Mouse (Mus musculus) embryonic facial prominence, embryonic 10.5 days (tissue): ENCODE data around the gene Dnajc6. TPM values are rescaled to one million over a fixed set of nuclear protein-coding genes. Genes with fewer than 3 reads are reported as not detected.

Source experiments
- DNase-seq: peaks from one replicate; pipeline ENCODE4 v3.0.0-alpha.2; 2017; ENCODE audit warnings: low spot score
- H3K27ac ChIP-seq: fragments of 300-500 bp; sonication (generic); replicated peaks from 2 replicates; pipeline ENCODE4 v1.5.1; 2016; ENCODE audit warnings: mild to moderate bottlenecking
- H3K27me3 ChIP-seq: fragments of 300-500 bp; sonication (generic); replicated peaks from 2 replicates; pipeline ENCODE4 v1.6.1; 2016; ENCODE audit warnings: low read depth, mild to moderate bottlenecking; ENCODE audit not compliant: poor library complexity, severe bottlenecking
- H3K36me3 ChIP-seq: fragments of 300-500 bp; sonication (generic); replicated peaks from 2 replicates; pipeline ENCODE4 v1.6.1; 2016; ENCODE audit warnings: mild to moderate bottlenecking, moderate library complexity
- H3K4me1 ChIP-seq: fragments of 300-500 bp; sonication (generic); 2 replicates; pipeline ENCODE4 v1.6.1; 2016
- H3K4me3 ChIP-seq: fragments of 300-500 bp; sonication (generic); 2 replicates; pipeline ENCODE4 v1.5.1; 2016; ENCODE audit warnings: mild to moderate bottlenecking, moderate library complexity
- H3K9me3 ChIP-seq: fragments of 300-500 bp; sonication (generic); 2 replicates; pipeline ENCODE4 v1.6.1; 2016; ENCODE audit warnings: mild to moderate bottlenecking
- WGBS: fragments of 180-500 bp; shearing (Covaris S2); methylation state at CpG from one replicate; pipeline ENCODE4 v1.1.7; 2016; 5-methylcytosine and 5-hydroxymethylcytosine counted together
- polyA plus RNA-seq: library from polyadenylated mRNA; unstranded; fragments of >200 nt; fragmentation: Nextera tagmentation; extraction: Ambion mirVana; gene quantifications from 2 replicates; pipeline ENCODE4 v1.2.1, GENCODE M21; 2016

Gene Dnajc6
- polyA plus RNA-seq, 1 experiment from 2014 or later, result 1.5 TPM

GRCm38 (mm10) chr4:101625278-101625677, 128.8 kb downstream of the Dnajc6 start:
- Histone ChIP-seq H3K4me1 (no peaks in the 10 kb centered on the region), H3K9me3 (no peaks in the 10 kb centered on the region), H3K27ac (no peak overlapping the region), H3K36me3 (no peaks in the 10 kb centered on the region), H3K27me3 (no peaks in the 10 kb centered on the region), H3K4me3 (no peak overlapping the region)
- 87% methylated on average over 5 of the region's 5 CpGs for WGBS
- DNase-seq, result no peak

- 80% methylated on average over 2 of the region's 2 CpGs for WGBS
- no peaks in the 10 kb centered on the region for H3K36me3 ChIP-seq
- H3K9me3 ChIP-seq, result no peaks in the 10 kb centered on the region
- no peak overlapping the region for H3K4me3 ChIP-seq
- DNase-seq, result no peak
- no peak overlapping the region for H3K27ac ChIP-seq
- H3K4me1 ChIP-seq, result no peaks in the 10 kb centered on the region
- H3K27me3 ChIP-seq, result no peaks in the 10 kb centered on the region
Measured at GRCm38 (mm10) chr4:101635596-101635995, 139.1 kb downstream of the Dnajc6 start.

- Histone ChIP-seq H3K4me3 (no peak overlapping the region), H3K4me1 (no peaks in the 10 kb centered on the region), H3K36me3 (no peaks in the 10 kb centered on the region), H3K27ac (no peak overlapping the region), H3K9me3 (no peaks in the 10 kb centered on the region), H3K27me3 (no peaks in the 10 kb centered on the region)
- WGBS, result 92% methylated on average over 1 of the region's 1 CpGs
- no peak for DNase-seq
Measured at GRCm38 (mm10) chr4:101637472-101637871, 141.0 kb downstream of the Dnajc6 start.

GRCm38 (mm10) chr4:101640631-101641030, 144.2 kb downstream of the Dnajc6 start:
- no peak overlapping the region for H3K27ac ChIP-seq
- WGBS, result 76% methylated on average over 5 of the region's 5 CpGs
- no peak for DNase-seq
- no peaks in the 10 kb centered on the region for H3K36me3 ChIP-seq
- H3K27me3 ChIP-seq, result no peaks in the 10 kb centered on the region
- H3K9me3 ChIP-seq, result no peaks in the 10 kb centered on the region
- no peaks in the 10 kb centered on the region for H3K4me1 ChIP-seq
- no peak overlapping the region for H3K4me3 ChIP-seq

- Histone ChIP-seq H3K27me3 (no peaks in the 10 kb centered on the region), H3K36me3 (no peaks in the 10 kb centered on the region), H3K27ac (no peak overlapping the region), H3K4me3 (no peak overlapping the region), H3K9me3 (no peaks in the 10 kb centered on the region), H3K4me1 (peaks cover 5% of the 10 kb centered on the region)
- DNase-seq, result no peak
- 83% methylated on average over 6 of the region's 6 CpGs for WGBS
Measured at GRCm38 (mm10) chr4:101642708-101643107, 146.3 kb downstream of the Dnajc6 start.

- H3K27ac ChIP-seq, result no peak overlapping the region
- DNase-seq, result no peak
- no peak overlapping the region for H3K4me3 ChIP-seq
- no peaks in the 10 kb centered on the region for H3K36me3 ChIP-seq
- peaks cover 5% of the 10 kb centered on the region for H3K4me1 ChIP-seq
- no peaks in the 10 kb centered on the region for H3K9me3 ChIP-seq
- no peaks in the 10 kb centered on the region for H3K27me3 ChIP-seq
- 85% methylated on average over 4 of the region's 4 CpGs for WGBS
Measured at GRCm38 (mm10) chr4:101643216-101643615, 146.8 kb downstream of the Dnajc6 start.

GRCm38 (mm10) chr4:101646857-101647195, 150.4 kb downstream of the Dnajc6 start:
- H3K4me3 ChIP-seq, result peak overlapping the region; percentile 89
- H3K27ac ChIP-seq, result peak overlapping the region; percentile 98
- peaks cover 23% of the 10 kb centered on the region for H3K4me1 ChIP-seq
- under 1% methylated on average over 8 of the region's 8 CpGs for WGBS
- DNase-seq, result no peak
- no peaks in the 10 kb centered on the region for H3K9me3 ChIP-seq
- no peaks in the 10 kb centered on the region for H3K36me3 ChIP-seq
- no peaks in the 10 kb centered on the region for H3K27me3 ChIP-seq

- peak; percentile 99 for DNase-seq
- no peaks in the 10 kb centered on the region for H3K9me3 ChIP-seq
- no peaks in the 10 kb centered on the region for H3K27me3 ChIP-seq
- H3K36me3 ChIP-seq, result no peaks in the 10 kb centered on the region
- peaks cover 23% of the 10 kb centered on the region for H3K4me1 ChIP-seq
- WGBS, result under 1% methylated on average over 39 of the region's 39 CpGs
- peak within 1 kb of the TSS; percentile 89 for H3K4me3 ChIP-seq
- peak within 1 kb of the TSS; percentile 98 for H3K27ac ChIP-seq
Measured at GRCm38 (mm10) chr4:101647196-101647905, 150.9 kb downstream of the Dnajc6 start, which contains the start of gene Leprot. Gene Leprot (plus strand): TSS chr4:101647718.

GRCm38 (mm10) chr4:101647976-101648642, 151.7 kb downstream of the Dnajc6 start:
- peaks cover 27% of the 10 kb centered on the region for H3K4me1 ChIP-seq
- H3K27me3 ChIP-seq, result no peaks in the 10 kb centered on the region
- 0 out of 2 replicates have a peak, but pooled peaks cover 3% of the 10 kb centered on the region for H3K36me3 ChIP-seq
- no peaks in the 10 kb centered on the region for H3K9me3 ChIP-seq
- no peak for DNase-seq
- WGBS, result under 1% methylated on average over 20 of the region's 20 CpGs
- H3K27ac ChIP-seq, result peak overlapping the region; percentile 98
- H3K4me3 ChIP-seq, result peak overlapping the region; percentile 89

- H3K4me1 ChIP-seq, result peaks cover 33% of the 10 kb centered on the region
- no peak for DNase-seq
- 0 out of 2 replicates have a peak, but pooled peaks cover 3% of the 10 kb centered on the region for H3K36me3 ChIP-seq
- no peaks in the 10 kb centered on the region for H3K27me3 ChIP-seq
- peak overlapping the region; percentile 98 for H3K27ac ChIP-seq
- WGBS, result 87% methylated on average over 1 of the region's 1 CpGs
- H3K9me3 ChIP-seq, result no peaks in the 10 kb centered on the region
- H3K4me3 ChIP-seq, result peak overlapping the region; percentile 89
Measured at GRCm38 (mm10) chr4:101648745-101649144, 152.3 kb downstream of the Dnajc6 start.

- no peak for DNase-seq
- WGBS, result 90% methylated on average over 2 of the region's 2 CpGs
- no peak overlapping the region for H3K27ac ChIP-seq
- no peaks in the 10 kb centered on the region for H3K9me3 ChIP-seq
- no peaks in the 10 kb centered on the region for H3K27me3 ChIP-seq
- peaks cover 50% of the 10 kb centered on the region for H3K4me1 ChIP-seq
- H3K4me3 ChIP-seq, result no peak overlapping the region
- H3K36me3 ChIP-seq, result 0 out of 2 replicates have a peak, but pooled peaks cover 8% of the 10 kb centered on the region
Measured at GRCm38 (mm10) chr4:101650961-101651360, 154.5 kb downstream of the Dnajc6 start.

- H3K27me3 ChIP-seq, result no peaks in the 10 kb centered on the region
- no peak overlapping the region for H3K4me3 ChIP-seq
- 0 out of 2 replicates have a peak overlapping the region, but pooled peaks have one; percentile 11 for H3K27ac ChIP-seq
- peaks cover 34% of the 10 kb centered on the region for H3K4me1 ChIP-seq
- peak; percentile 53 for DNase-seq
- H3K9me3 ChIP-seq, result no peaks in the 10 kb centered on the region
- H3K36me3 ChIP-seq, result peaks cover 22% of the 10 kb centered on the region
- 43% methylated on average over 6 of the region's 6 CpGs for WGBS
Measured at GRCm38 (mm10) chr4:101654256-101654655, 157.8 kb downstream of the Dnajc6 start.
